Mouse (Mus musculus): ENCODE measurements at regions not wholly inside any gene's neighbourhood (a gene's known extent, or its start where the extent isn't known, plus 50 kb on each side); places are given as distances from the start of the nearest gene placed in this dataset.

DNA sequence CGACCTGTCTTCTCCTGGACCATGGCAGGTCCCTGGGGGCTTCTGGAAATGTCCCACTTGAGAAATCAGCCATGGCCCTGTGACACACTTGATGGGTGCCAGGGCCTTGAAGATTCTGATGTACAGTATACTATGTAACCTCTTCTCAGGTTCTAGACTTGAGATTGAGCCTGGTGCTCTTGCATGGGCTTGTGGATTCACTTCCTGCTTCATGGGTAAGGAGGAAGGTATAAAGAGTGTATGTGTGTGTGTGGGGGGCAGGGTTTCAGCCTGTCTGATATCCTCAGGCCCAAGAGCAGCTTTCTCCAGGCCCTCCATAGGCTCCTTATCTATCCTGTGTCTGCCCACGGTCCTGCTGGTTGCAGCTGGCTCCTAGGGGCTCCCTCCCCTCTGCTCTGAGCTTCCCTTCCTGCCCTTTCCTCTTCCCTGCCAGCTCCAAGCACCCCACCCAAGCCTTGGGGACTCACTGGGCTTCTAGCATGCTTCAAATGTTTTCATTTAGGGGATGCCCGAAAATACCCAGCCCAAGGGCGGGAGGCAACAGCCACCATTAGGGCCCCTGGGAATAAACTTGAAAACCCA, 61.9 kb upstream of the Ccnd1 start:
- TF ChIP-seq HCFC1 (IDR thresholded peaks at IDR 0.05; ENCODE audit: borderline replicate concordance, insufficient read depth, low read length) (no peak), ZNF384 (IDR thresholded peaks at IDR 0.05; ENCODE audit: low read depth, low read length) (no peak), ZC3H11A (IDR thresholded peaks at IDR 0.05; ENCODE audit: borderline replicate concordance, low read depth, low read length) (no peak), MAFK (IDR thresholded peaks at IDR 0.05; ENCODE audit: insufficient read depth, low read depth, low read length) (no peak)
